Mouse (Mus musculus) thymus, adult 2 months (tissue): ENCODE data around the gene Abi3bp.

Experiments
- CTCF ChIP-seq: fragments of 200-500 bp; IDR thresholded peaks from 2 replicates; pipeline ENCODE4 v1.5.1; 2012; ENCODE audit warnings: mild to moderate bottlenecking, control low read depth, low read length, moderate library complexity, borderline replicate concordance; ENCODE audit not compliant: control insufficient read depth, poor library complexity, insufficient read depth; ENCODE audit errors: extremely low read depth
- POLR2A ChIP-seq: fragments of 200-500 bp; IDR thresholded peaks from 2 replicates; pipeline ENCODE4 v1.6.1; 2012; ENCODE audit warnings: mild to moderate bottlenecking, low read length, control low read depth, moderate library complexity; ENCODE audit not compliant: control insufficient read depth, poor library complexity, insufficient read depth; ENCODE audit errors: extremely low read depth

DNA sequence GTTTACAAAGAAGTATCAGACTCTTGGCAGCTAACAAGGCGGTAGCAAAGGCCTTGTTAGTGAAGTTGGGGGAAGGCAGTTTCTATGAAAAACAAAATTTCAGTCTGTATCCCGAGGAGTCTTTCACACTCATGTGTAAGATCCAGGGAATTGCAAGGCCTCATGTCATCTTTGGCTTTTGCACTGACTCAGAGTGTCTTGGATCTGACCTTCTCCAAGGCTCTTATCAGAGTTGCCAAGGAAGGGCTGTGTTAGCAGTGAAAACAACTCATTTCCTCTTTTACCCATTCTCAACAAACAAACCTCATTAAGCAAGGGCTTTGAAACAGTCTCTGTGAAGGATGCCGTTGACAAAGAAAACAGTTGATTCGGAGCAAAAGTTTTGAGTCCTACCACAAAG, 17.6 kb downstream of the Abi3bp start:
- no peak for TF ChIP-seq CTCF
- TF ChIP-seq POLR2A: no peak
